Mouse (Mus musculus) splenic B cell, adult 2 months (primary cell): Measurements from ENCODE around the gene Hadhb.

ENCODE experiments used
- DNase-seq: peaks from one replicate; pipeline ENCODE4 v3.0.0-alpha.2; 2011; ENCODE audit warnings: low read depth, low spot score
- H3K27me3 ChIP-seq: 2 replicates; pipeline ENCODE4 v1.6.1; 2012; ENCODE audit warnings: mild to moderate bottlenecking, low read length, moderate library complexity, mixed read lengths; ENCODE audit not compliant: control insufficient read depth, poor library complexity, insufficient read depth, severe bottlenecking
- H3K36me3 ChIP-seq: 2 replicates; pipeline ENCODE4 v1.6.1; 2012; ENCODE audit warnings: mild to moderate bottlenecking, low read length, moderate library complexity, mixed read lengths; ENCODE audit not compliant: control insufficient read depth, poor library complexity, insufficient read depth, severe bottlenecking

The Hadhb gene

DNA sequence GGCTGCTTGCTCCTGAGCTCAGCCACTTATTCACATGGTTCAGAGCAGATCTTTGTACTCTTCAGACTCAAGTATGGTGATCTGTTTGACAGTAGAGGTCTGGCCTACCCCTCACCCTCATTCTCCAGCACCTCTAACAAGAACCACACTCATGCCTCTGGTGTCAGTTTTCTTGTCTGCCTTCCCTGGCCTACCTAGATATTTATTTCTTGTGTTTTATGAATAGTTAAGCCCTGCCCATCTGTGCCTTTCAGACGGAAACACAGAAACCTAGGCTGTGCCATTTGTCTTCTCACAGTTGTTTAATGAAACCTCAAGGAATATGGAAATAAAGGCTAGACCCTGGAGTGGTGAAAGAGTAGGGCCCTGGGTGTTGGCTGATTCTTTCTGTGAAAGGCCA lies 37.0 kb upstream of the Hadhb start:
- no peak for DNase-seq
- H3K27me3 ChIP-seq: no peaks in the 10 kb centered on the region
- peaks cover 4% of the 10 kb centered on the region for H3K36me3 ChIP-seq

DNA sequence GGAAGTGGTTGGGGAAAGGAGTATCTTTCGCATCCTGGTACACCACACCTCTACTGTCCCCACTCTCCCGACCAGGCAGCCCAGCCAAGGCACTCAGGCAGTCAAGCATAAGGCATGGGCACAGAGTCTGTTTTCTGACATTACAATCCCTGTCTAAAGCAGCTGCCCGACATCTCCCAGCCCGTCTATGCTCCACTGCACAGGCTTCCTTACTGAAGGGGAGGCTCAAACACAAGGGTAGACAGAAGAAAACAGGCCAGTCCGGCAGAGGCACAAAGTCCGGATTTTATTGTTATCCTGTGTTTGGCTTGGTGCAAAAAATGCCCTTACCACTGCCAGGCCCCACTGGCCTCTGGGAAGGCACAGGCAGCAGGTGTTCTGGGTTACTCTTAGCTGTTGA lies 35.9 kb upstream of the Hadhb start:
- H3K27me3 ChIP-seq: no peaks in the 10 kb centered on the region
- no peak for DNase-seq
- H3K36me3 ChIP-seq: peaks cover 5% of the 10 kb centered on the region

DNA sequence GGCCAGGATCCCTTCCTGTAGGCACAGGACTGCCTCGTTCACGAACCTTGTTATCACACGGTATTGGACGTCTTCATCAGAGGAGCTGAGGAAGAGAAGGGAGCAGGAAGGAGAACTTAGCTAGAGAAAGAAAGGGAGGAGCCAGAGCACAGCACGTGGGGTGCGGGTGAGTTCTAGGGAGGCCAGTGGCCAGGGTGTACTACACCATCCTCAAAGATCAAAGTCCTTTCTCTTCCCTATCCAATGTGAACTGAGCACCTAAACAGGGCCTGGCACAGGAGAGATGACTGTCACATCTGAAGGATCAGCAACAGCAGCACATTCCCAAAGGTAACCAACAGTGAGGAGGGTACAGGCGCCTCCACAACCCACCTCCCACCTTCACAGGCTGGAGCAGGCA lies 34.9 kb upstream of the Hadhb start:
- Histone ChIP-seq H3K36me3 (peaks cover 8% of the 10 kb centered on the region), H3K27me3 (no peaks in the 10 kb centered on the region)
- DNase-seq: no peak

DNA sequence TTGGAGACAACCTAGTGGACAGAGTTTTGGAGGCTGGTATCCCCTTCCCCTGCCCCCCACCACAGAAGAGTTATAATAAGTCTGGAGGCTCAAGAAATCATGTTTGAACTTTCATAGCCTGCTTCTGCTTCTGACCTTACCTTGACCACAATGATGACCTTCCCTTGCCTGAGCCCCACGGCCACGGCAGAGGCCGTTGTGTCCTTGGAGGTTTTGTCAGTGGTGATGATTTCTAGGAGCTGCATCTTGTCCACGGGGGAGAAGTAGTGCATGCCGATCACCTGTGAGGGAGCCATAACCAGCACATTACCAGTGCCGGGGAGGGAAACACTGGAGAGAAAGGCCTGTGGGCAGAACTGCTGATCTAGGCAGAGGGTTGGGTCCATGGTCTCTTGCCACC lies 32.6 kb upstream of the Hadhb start:
- H3K27me3 ChIP-seq: no peaks in the 10 kb centered on the region
- peaks cover 8% of the 10 kb centered on the region for H3K36me3 ChIP-seq
- no peak for DNase-seq

DNA sequence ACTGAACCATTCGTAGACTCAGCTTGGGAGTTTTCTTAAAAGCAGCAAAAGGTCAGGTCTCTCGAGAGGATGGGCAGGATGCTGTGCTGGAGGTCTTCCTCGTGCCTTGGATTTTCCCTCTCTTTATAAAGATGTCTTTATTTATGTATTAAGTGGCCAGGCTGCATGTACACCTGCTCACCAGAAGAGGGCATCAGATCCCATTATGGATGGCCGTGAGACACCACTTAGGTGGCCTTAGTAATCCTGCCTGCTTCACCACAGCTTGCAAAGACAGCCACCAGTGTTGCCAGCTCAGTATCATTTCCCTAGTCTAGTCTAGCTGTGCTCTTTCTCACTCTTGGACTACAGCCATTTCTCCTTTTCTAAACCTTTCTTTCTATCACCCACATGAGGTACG lies 29.5 kb upstream of the Hadhb start:
- peak; percentile 61 for DNase-seq
- Histone ChIP-seq H3K36me3 (peaks cover 11% of the 10 kb centered on the region), H3K27me3 (no peaks in the 10 kb centered on the region)

DNA sequence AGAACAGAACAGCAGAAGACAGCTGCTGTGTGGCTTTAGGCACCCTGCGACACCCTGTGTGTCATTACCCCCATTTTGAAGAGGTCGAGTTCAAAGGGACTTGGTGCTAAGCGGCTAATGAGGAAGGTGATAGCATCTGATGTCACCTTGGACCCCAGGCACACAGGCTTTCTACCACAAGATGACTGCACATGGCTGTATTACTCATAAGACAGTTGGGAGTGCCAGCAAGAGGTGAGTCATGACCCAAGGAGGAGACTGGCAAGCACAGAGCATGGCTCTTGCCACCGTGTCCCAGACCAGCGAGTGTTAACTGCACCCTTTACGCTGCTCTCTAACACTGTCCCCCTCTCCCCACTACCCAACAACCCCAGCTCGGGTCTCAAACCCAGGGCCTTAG lies 28.3 kb upstream of the Hadhb start:
- H3K27me3 ChIP-seq: no peaks in the 10 kb centered on the region
- peaks cover 11% of the 10 kb centered on the region for H3K36me3 ChIP-seq
- no peak for DNase-seq

DNA sequence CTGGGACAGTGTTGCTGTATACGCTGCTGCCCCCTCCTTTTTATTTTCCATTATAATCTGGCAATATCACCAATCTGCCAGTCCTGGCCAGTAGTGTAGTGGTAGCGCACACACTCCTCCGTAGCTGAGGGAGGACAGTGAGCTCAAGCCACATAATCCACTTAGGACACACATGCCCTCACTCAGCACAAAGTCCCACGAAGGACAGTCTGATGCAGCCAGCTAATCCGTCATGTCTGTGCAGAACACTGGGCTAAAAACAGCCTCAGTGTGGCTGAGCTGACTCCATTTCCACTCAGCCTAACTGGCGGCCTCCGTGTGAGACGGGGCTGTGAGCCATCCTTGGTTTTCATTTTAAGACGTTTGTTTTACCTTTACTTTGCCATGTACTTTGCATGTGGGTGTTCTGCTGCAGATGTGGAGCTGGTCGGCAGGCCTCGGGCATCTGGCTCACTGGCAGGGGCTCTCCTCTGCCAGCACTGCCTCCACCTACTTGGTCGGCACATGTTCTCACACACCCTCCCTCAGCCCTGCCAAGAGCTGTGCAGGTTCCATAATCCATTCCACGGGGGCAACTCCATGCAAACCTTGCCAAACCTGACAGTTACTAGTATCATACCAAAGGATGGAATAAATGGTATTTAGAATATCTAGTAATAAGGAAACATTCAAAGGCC lies 27.0 kb upstream of the Hadhb start:
- Histone ChIP-seq H3K27me3 (no peaks in the 10 kb centered on the region), H3K36me3 (peaks cover 11% of the 10 kb centered on the region)
- DNase-seq: no peak

DNA sequence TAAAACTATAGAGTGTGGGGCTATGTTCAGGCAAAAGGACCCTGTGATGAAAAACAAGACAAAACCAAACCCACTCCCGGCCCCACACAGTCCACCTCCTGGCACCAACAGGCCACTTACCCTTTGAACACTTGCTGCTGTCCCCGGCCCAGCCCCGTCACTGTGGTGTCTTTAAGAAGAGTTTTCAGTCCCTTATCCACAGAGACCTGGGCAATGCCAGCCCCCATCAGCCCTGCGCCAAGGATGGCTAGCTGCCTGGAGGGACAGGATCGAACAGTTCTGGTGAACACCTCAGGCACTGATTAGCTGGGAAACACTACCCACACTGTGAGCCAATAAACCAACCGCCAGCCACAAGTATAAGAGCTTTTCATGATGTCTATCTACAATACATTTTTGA lies 26.4 kb upstream of the Hadhb start:
- Histone ChIP-seq H3K27me3 (no peaks in the 10 kb centered on the region), H3K36me3 (peaks cover 11% of the 10 kb centered on the region)
- DNase-seq: no peak

DNA sequence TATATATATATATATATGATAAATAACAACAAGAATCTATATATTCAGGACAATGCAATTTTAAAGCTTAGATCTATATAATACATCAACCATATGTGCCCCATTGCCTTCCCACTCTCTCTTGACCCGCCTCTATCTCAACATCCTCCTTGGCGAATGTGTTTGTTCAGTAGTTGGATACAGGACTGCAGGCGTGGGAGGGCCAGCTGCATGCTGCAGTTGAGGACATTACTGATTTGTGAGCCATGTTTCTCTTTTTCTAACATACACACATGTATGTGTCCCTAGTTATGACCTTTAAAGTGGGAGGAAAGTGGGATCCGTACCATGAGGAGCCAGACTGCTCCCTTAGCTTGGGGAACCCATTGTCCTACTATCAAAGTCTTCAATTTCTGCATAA lies 23.8 kb upstream of the Hadhb start:
- DNase-seq: no peak
- H3K36me3 ChIP-seq: peaks cover 11% of the 10 kb centered on the region
- H3K27me3 ChIP-seq: no peaks in the 10 kb centered on the region

DNA sequence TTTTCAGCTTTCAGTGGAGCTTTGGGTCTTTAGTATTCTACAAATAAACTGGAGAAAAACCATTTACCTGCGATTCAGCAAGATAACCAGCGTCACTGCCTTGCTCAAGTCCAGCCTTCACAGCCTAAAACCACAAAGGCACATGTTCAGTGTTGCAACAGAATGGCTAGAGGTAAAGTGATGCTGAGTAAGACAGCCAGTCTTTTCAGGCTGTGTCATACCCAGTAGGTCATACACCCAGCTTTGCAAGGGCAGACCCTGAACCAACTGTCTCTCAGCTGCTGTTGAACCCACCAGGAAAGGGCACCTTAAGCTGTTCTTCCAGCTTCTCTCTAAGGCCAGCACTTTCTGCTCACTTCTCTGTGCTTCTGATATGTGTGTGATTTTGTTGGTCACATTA lies 22.9 kb upstream of the Hadhb start:
- Histone ChIP-seq H3K27me3 (no peaks in the 10 kb centered on the region), H3K36me3 (peaks cover 13% of the 10 kb centered on the region)
- no peak for DNase-seq

DNA sequence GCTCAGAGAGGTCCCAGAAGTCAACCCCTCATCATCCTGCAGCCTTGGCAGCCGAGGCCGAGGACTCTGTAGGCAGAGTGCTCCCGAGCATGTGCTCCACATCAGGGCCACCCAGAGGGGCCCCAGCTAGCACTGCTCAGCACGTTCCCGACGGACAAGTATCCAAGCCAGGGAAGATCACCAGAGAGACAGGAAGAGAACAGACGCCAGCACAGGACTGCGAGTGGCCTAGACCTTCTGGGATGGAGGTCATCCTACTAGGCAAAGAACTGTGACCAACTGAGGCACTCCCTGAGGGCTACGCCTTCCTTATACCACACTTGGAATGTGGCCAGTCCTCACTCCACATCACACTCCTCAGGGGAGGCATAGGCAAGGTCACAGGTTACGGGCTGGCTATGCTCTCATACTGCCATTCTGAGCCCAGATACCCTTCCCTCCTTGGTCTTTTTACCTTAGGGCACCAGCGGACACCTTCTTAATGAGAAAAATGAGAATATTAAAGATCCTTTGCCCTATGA lies 19.3 kb upstream of the Hadhb start:
- no peak for DNase-seq
- Histone ChIP-seq H3K27me3 (no peaks in the 10 kb centered on the region), H3K36me3 (peaks cover 12% of the 10 kb centered on the region)

DNA sequence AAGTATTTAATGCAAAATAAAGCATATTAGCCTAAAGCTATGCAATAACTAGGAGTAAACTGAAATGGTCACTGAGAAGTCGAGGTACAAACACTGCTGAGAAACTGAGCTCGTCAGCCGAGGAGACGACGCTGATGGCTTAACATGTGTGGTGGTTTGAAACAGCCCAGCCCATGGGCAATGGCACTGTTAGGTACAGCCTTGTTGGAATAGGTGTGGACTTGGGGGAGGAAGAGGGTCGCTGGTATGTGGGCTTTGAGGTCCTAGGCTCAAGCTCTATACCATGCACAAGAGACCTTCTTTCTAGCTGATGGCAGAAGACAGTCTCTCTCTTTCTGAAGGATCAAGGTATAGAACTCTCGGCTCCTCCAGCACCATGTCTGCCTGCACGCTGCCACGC lies 17.8 kb upstream of the Hadhb start:
- no peaks in the 10 kb centered on the region for H3K27me3 ChIP-seq
- peaks cover 14% of the 10 kb centered on the region for H3K36me3 ChIP-seq
- DNase-seq: no peak

DNA sequence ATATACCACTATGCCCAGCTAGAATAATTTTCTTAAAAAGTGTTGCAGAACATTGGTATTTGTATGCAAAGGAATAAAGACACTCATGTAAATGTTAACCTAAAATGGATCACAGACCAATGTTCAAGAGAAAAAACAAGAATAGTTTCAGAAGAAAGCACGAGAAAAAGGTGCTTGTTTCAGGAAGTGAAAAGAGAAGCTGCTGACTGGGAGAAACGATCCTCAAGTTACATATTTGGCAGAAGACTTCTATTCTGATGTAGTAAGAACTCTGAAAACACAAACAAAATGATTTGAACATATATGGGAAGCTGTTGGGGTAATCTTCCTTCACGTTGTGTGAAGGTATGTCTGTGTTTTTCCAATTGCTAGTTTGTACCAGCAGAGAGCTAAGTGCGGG lies 16.9 kb upstream of the Hadhb start:
- no peak for DNase-seq
- Histone ChIP-seq H3K36me3 (peaks cover 14% of the 10 kb centered on the region), H3K27me3 (no peaks in the 10 kb centered on the region)

DNA sequence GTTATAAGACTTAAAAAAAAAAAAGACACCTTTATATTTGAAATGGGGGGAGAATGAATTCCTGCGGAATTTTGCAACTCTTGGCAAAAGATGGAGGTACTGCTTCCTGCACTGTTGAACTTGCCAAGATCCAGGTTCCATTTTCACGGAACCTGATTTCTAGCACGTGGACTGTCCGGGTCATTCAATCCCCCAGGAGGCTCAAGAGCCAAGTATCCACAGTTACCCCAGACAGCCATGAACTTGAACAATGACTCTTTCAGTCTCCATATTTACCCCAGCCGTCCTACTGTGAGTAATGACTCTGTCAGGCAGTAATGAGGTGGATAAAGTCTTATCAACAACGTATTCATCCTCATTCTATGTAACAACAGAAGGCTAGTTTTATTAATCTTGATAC lies 8.5 kb upstream of the Hadhb start:
- DNase-seq: no peak
- no peaks in the 10 kb centered on the region for H3K27me3 ChIP-seq

DNA sequence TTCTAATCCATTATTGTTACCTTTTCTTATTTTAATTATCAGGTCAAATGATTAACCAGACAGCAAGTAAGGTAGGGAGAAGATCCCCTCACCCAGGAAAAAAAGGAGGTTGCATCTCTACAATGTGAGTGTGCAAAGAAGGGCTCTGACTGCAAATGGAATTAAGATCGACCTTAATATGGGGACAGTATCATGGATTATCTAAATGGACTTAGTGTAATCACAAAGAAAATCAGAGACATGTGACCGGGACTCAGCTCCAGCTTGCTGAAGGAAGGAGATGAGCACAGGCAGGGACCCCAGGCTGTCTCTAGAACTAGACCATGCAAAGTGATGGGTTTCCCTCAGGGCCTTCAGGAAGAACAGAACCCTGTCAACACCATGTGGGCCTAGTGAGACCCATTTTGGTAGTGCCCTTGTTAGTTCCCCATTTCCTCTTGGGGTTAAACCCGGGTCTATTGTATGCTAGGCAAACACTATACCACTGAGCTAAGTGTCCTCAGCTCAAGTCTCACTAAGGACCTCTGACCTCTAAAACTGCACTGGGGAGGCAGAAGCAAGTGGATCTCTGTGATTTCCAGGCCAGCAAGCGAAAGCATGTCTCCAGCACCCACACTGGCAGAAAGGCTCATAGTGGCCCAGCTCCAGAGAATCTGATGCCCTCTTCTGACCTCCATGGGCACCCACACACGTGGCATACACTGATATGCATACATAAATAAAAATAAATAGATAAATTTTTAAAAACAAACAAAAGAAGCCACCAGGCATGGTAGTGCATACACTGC lies 6.7 kb upstream of the Hadhb start:
- no peaks in the 10 kb centered on the region for H3K27me3 ChIP-seq
- DNase-seq: no peak

More for the DNA sequence above, 8.5 kb upstream of the Hadhb start:
- H3K36me3 ChIP-seq: peaks cover 9% of the 10 kb centered on the region

More for the DNA sequence above, 6.7 kb upstream of the Hadhb start:
- H3K36me3 ChIP-seq: peaks cover 7% of the 10 kb centered on the region
